Mouse (Mus musculus) liver, postnatal 0 days (tissue): Measurements from ENCODE around the gene Olfr891.

Experiments
- CTCF ChIP-seq: sonication (generic); IDR thresholded peaks from 2 replicates; pipeline ENCODE4 v1.5.1; 2016; ENCODE audit warnings: antibody characterized with exemption, low read depth
- EP300 ChIP-seq: IDR thresholded peaks from 2 replicates; pipeline ENCODE4 v1.6.1; 2016; ENCODE audit warnings: antibody characterized with exemption, low read depth, mild to moderate bottlenecking

DNA sequence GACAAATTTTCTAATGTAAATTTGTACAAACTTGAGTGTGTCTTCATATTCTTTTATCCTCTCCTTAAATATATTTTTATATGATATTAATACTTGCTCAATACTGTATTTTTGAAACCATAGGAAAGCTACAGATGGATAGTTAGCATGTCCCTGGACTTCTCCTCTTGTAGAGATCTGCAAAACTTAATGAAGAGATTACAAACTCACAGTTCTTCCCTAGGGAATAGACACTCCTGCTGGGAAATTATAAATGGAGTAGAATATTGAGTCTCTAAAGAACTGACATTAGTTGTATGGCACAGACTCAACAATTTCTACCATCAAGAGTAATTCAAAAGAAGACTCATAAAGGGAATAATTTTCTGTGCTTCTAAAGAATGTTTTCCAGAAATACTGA is 37.1 kb upstream of the Olfr891 start, which contains the start of gene Olfr894:
- TF ChIP-seq EP300 (no peak), CTCF (no peak)
